Mouse (Mus musculus): ENCODE results near the gene Lypla2. TPM values are rescaled to one million over a fixed set of nuclear protein-coding genes. Genes with fewer than 3 reads are reported as not detected.

Lypla2 gene
- 10 to 100 TPM; 87.0 to 88.6 TPM for total RNA-seq (2021)

- intact Hi-C loops (cut with DNase I), result loop anchor here (1.0 kb wide), 1 partner anchor 9 kb away; the partner anchor contains the start of gene Gale
- DNase-seq (ENCODE audit: low spot score in 2 of 2), result peak; percentile 89 to 94
These were observed at the start of gene Lypla2 for GRCm38 (mm10) chr4:135972556-135972906. Lypla2 (minus strand) TSS chr4:135972626.

- intact Hi-C loops (cut with DNase I), result loop anchor here (2.0 kb wide), 1 partner anchor 31 kb away; the partner anchor contains the start of gene Rpl11
- peak; percentile 99 for DNase-seq (ENCODE audit: low spot score in 2 of 2)
These were observed 49.2 kb upstream of the Lypla2 start, which contains the start of gene Eloa for GRCm38 (mm10) chr4:136021549-136022047. Eloa (minus strand) TSS chr4:136021763.

- DNase-seq (ENCODE audit: low spot score in 2 of 2), result peak; percentile 6 to 18
- intact Hi-C loops (cut with DNase I), result loop anchor here (2.0 kb wide), 1 partner anchor 32 kb away; the partner anchor contains the start of gene Rpl11
These were observed 48.5 kb upstream of the Lypla2 start for GRCm38 (mm10) chr4:136020743-136021548.

GRCm38 (mm10) chr4:136016059-136016602 is 43.7 kb upstream of the Lypla2 start:
- intact Hi-C loops (cut with DNase I), result no loop called here
- no peak for DNase-seq (ENCODE audit: low spot score in 2 of 2)

DNA sequence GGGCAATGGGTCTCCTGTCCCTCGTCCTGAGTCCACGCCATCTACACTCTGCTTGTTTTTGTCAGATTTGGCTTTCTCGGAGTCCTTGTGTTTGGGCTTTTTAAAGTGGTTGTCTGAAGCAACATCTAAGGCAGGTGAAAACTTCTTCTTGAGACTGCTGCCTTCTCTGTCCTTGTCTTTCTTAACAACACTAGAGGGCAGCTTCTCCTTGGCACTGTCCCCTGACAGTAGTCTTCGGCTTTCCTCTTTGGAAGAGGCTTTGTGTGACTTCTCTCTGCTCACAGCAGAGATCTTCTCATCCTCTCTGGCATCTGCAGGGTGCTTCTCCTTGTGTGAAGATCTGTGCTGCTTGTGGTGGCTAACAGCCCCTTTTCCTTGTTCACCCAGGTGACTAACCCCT is 38.2 kb upstream of the Lypla2 start:
- DNase-seq (ENCODE audit: low spot score in 2 of 2), result no peak
- intact Hi-C loops (cut with DNase I), result no loop called here

- intact Hi-C loops (cut with DNase I), result no loop called here
- DNase-seq (ENCODE audit: low spot score in 2 of 2), result no peak
These were observed 36.5 kb upstream of the Lypla2 start for GRCm38 (mm10) chr4:136008782-136009447.

DNA sequence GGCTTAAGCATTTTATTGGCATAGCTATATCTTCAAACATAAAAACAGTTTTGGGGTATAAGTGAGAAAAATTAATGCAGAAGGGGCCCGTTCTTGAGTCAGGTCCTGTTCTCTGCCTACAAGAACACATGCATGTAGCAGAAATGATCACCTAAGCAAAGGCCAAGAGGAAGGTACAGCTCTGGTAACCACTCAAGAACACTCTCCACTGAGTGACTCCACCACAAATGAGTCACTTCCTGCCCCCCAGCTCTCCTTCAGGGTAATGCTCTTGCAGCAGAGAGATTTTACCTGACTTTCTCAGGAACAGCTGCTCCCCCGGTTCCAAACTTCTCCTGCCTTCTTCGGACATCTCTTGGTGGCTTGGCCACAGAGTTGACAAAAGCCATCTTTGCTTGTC is 34.4 kb upstream of the Lypla2 start:
- intact Hi-C loops (cut with DNase I), result no loop called here
- DNase-seq (ENCODE audit: low spot score in 2 of 2), result no peak

GRCm38 (mm10) chr4:136004921-136005320 is 32.5 kb upstream of the Lypla2 start:
- DNase-seq (ENCODE audit: low spot score in 2 of 2), result no peak
- intact Hi-C loops (cut with DNase I), result no loop called here

- intact Hi-C loops (cut with DNase I), result no loop called here
- DNase-seq (ENCODE audit: low spot score in 2 of 2), result no peak
These were observed 31.8 kb upstream of the Lypla2 start for GRCm38 (mm10) chr4:136004107-136004675.

- intact Hi-C loops (cut with DNase I), result no loop called here
These were observed 22.7 kb upstream of the Lypla2 start for GRCm38 (mm10) chr4:135995118-135995517.

GRCm38 (mm10) chr4:135993941-135994340 is 21.5 kb upstream of the Lypla2 start:
- DNase-seq (ENCODE audit: low spot score in 2 of 2), result no peak
- intact Hi-C loops (cut with DNase I), result no loop called here

More at GRCm38 (mm10) chr4:135995118-135995517, 22.7 kb upstream of the Lypla2 start:
- DNase-seq (ENCODE audit: low spot score in 2 of 2), result no peak

DNA sequence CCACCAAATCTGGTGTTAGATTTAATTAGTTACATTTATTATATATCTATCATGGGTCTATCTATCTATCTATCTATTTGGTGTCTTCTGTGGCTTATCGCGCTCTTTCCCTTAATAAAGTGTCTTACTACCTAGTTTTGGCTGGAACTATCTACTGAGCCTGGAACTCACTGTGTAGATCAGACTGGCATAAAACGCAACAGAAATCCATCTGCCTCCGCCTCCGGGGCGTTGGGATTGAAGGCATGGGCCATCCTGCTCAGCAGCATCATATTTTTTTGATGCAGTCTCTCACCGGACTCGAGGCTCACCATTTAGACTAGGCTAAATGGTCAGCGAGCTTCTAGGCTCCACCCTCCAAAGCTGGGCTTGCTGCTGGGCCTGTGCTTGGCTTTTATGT is 15.3 kb upstream of the Lypla2 start:
- intact Hi-C loops (cut with DNase I), result no loop called here
- DNase-seq (ENCODE audit: low spot score in 2 of 2), result peak in 1 of 2 experiments; percentile 58

DNA sequence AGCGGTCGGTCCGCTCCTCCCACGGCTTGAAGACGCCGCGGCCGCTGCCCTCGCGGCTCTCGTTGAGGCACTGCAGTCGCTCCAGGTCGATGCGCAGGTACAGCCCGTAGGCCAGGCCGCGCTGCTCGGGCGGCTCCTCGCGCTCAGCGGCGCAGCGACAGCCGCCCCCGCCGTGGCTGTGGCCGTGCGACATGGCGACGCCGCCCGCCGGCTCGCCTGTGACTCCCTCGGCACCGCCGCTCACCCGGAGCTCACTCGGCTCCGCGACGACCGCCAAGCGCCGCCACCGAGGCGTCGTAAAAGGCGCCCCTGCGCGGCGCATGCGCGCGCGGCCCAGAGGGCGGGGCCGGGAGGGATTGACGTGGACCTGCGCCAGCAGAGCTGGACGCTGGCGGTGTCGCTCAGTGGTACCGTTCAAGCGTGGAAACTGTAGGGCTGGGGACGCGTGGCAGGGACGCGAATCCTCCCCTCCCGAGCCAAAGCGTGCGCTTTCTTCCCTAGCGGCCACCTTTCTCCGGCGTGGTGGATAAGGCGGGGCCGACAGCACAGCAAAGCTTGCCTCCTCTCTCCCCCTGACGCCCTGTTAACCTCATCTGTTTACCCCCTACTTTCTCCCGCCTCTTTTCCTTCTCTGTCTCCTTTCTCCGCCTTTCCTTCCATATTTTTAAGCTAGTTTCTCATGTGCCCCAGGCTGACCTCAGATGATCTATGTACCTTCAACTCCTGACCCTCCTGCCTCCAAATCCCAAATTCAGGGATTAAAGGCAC is 14.7 kb upstream of the Lypla2 start, which contains the start of gene Pithd1:
Gene Pithd1, minus strand, starts transcription at position 322 of the 768 bp plus-strand sequence.
- peak; percentile 91 to 93 for DNase-seq (ENCODE audit: low spot score in 2 of 2)
- intact Hi-C loops (cut with DNase I), result no loop called here

GRCm38 (mm10) chr4:135986301-135986942 is 14.0 kb upstream of the Lypla2 start:
- no peak for DNase-seq (ENCODE audit: low spot score in 2 of 2)
- intact Hi-C loops (cut with DNase I), result no loop called here

DNA sequence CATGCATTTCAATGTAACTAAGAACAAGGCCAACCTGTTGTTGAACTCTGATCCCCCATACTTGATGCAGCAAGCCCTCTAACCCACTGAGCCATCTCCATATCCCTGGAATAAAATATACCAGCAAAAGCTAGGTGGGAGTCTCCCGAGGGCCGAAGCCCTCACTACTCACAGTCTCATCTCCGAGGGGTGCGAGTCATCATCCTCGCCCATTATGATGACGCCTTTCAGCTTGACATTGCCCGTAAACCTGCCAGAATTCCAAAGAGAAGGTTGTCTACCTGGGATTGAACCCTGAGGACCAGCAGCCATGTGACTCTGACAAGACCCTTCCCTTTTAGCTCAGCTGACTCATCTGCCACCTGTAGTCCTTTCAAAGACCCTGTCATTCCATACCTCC is 13.3 kb upstream of the Lypla2 start:
- intact Hi-C loops (cut with DNase I), result no loop called here
- no peak for DNase-seq (ENCODE audit: low spot score in 2 of 2)

GRCm38 (mm10) chr4:135985193-135985592 is 12.8 kb upstream of the Lypla2 start:
- DNase-seq (ENCODE audit: low spot score in 2 of 2), result no peak
- intact Hi-C loops (cut with DNase I), result no loop called here

- no peak for DNase-seq (ENCODE audit: low spot score in 2 of 2)
- intact Hi-C loops (cut with DNase I), result no loop called here
These were observed 12.1 kb upstream of the Lypla2 start for GRCm38 (mm10) chr4:135984556-135984955.

DNA sequence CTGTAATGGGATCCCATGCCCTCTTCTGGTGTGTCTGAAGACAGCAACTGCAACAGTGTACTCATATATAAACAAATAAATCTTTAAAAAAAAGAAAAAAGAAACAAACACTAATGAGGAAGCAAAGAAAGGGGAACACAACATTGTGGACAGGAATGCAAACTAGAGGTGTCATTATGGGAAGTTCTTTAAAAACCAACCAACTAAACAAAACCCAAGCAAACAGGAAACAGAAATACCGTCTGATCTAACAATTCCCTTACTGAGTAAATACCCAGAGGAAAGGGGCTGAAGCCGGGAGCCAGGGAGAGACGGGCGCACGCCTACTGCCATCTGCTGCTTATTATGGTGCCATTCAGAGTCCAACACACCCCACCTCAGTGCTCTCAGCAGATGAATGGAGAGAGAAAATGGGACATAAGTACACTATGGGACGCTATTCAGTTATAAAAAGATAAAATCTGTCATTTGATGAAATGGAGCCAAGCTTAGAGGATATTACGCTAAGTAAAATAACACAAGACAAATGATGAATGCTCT is 9.2 kb upstream of the Lypla2 start:
- intact Hi-C loops (cut with DNase I), result no loop called here
- peak; percentile 71 to 93 for DNase-seq (ENCODE audit: low spot score in 2 of 2)
